Mouse (Mus musculus): ENCODE measurements around the gene Pnma3.
"Not testable (repeated sequence)": the region's sequence is repeated elsewhere in the genome, so short reads cannot be mapped to it uniquely, and the experiment has no call there.

The Pnma3 gene

DNA sequence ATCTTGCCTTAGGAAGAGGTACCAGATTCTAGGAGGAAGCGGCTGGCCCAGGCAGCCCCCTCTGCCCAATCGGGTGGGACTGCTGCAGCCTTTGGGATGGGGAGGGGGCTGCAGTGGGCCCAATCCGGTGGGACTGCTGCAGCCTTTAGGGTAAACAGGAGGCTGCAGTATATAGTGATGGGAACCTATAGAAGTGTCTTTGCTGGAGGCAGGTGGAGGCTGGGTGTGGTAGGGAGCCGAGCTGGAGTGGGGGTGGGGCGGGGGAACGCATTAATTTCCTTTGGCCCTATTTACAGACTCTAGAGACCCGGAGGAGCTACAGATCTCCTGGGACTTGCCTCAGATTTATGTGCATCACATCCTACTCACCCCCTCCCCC is at the start of gene Pnma3:
Pnma3 (plus strand) TSS at position 373 of the 379 bp plus-strand sequence.
- DNase-seq (ENCODE audit: low spot score in 2 of 2) = no peak

DNA sequence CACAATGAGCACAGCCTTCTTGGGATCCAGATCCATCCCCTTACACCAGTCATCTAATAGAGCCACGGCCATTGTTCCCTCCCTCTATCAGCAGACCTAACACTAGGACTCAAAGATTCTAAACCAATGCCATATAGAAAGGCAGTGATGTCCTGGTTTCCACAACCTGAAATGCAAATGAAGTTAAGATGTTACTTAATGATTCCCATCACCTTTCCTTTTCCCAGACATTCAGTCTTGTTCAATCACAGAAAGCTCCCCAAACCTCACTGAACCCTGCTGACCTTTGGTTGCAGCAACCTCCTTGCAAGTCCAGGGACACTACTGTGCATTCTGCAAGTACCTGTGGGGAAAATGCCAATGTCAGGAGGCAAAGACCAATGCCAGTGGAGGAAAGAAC is 27.6 kb upstream of the Pnma3 start, which contains the start of gene Pnma5:
Pnma5 (minus strand) TSS at position 101 of the 400 bp plus-strand sequence.
- DNase-seq (ENCODE audit: low spot score in 2 of 2) = no peak

DNA sequence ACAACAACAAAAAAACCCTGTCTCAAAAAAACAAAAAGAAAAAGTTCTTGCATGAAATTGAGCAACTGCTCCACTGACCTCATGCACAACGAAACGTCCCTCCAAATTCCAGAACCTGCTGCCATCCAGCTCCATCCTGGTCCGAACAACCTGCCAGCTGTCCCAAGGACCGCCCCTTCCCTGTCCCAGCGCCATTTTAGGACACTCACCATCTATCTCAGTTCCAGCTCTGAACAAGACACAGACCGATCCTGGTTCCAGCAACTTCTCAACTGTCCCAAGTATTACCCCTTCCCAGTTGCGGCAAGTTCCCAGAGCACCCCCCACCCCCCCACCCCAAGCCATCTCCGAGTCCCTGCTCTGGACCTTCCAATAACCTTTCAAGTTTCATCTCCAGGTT is 25.8 kb upstream of the Pnma3 start:
- no peak for DNase-seq (ENCODE audit: low spot score in 2 of 2)

DNA sequence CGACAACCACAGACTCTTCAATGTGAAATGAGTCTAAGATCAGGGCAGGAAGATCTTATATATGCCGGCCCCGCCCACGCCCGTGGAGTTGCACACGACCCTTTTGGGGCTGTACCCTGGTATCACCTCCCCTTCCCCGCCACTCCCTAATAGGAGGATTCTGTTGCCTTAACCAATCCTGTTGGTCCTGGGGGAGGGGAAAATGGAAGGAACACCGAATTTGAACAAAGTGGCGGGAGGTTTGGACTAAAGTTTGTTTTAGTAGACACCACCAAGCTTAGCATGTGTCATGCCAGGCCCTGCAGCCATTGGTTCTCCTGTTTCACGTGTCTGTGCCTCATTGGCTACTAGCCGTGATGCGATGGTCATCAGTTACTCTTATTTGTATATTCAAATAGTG is 24.9 kb upstream of the Pnma3 start:
- DNase-seq (ENCODE audit: low spot score in 2 of 2) = no peak

DNA sequence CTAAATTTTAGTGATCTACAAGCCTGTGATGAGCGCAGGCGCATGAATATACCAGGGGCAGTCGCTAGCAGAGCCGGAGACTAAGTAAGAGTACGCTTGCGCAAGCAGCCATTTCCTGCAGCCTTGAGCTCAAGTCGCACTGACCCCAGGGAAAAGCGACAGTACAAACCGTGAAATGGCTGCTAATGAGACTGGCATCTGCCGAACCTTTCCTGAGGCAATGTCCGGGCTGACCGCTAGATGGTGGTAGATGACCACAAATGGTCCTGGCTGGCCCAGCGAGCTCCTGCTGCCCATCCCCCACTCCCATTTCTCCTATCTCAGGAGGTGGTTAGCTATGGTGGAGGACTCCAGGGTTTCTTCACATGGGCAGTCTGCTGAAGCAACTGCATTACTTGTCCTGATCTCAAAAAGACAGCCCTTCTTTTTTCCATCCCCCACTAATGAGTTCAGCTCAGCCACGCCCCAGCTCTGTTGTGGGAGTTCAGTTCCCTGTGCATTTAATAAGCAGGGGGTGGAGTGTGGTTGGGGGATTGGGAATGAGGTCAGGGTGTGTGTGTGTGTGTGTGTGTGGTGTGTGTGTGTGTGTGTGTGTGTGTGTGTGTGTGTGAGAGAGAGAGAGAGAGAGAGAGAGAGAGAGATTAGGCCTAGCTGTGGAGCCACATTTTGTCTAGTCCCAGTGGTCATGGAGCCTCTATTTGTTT is 10.6 kb upstream of the Pnma3 start:
- DNase-seq (ENCODE audit: low spot score in 2 of 2) = peak; percentile 82 to 90

- no peak for DNase-seq (ENCODE audit: low spot score in 2 of 2)
These were observed 3.1 kb upstream of the Pnma3 start for GRCm38 (mm10) chrX:73061528-73061927.

GRCm38 (mm10) chrX:73062323-73062722 is 2.3 kb upstream of the Pnma3 start:
- no peak for DNase-seq (ENCODE audit: low spot score in 2 of 2)

- no peak for DNase-seq (ENCODE audit: low spot score in 2 of 2)
These were observed 824 bp upstream of the Pnma3 start for GRCm38 (mm10) chrX:73063512-73064414.

DNA sequence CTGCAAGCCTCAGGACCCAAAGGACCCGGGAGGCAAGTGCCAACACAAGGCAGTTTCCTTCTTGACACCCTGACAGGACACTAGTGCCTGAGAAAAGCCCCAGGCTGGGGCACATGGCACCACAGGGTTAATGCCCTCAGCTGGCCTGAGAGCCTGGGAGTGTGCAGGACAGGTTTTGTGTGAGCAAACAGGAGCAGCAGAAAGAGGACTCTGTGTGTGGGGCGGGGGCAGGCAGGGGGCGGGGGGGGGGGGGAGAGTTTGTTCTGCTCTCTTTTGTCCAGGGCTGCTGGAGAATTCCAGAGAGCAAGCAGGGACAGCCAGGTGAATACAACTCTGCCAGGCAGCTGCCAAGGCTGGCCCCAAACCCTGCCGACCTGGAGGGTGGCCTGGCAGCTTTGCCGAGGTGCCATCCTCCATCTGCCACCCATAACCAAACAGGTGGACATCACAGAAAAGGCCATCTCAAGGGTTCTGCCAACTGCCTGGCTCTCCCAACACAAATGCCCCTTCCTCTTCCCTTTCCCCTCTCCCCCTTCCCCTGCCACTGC is 2.3 kb downstream of the Pnma3 start:
- DNase-seq (ENCODE audit: low spot score in 2 of 2) = not testable (repeated sequence)

- not testable (repeated sequence) for DNase-seq (ENCODE audit: low spot score in 2 of 2)
These were observed 17.9 kb downstream of the Pnma3 start, which contains the start of gene Xlr4a for GRCm38 (mm10) chrX:73082267-73083055. TSS of gene Xlr4a (minus strand) at chrX:73082478.

DNA sequence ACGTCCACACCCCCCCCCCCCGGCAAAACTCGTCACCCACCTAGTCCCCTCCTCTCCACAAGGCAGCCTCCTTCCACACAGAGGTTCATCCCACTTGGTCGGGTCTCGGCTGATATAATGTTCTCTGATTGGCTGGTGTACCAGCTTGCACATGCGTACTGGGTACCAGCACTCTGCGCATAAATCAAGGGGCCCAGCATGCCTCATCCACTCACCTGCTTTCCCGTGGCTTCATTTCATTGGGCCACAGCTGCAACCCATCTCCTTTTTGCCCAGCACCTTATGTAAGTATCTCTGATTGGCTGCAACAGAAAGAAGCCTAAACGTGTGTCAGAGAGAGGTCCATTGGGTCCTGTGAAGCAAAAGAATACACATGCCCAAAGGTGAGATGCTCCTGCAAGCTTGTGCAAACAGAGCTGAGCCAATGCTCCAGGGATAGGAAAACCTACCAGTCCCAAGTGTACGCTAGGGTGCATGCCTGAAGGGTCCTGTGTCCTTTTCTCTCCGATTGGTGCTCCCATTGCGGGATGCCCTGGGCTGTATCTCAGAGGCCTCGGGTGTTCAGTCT is 32.4 kb downstream of the Pnma3 start, which contains the start of gene Xlr3a:
Xlr3a (minus strand) TSS at position 155 of the 568 bp plus-strand sequence.
- DNase-seq (ENCODE audit: low spot score in 2 of 2) = not testable (repeated sequence)

- DNase-seq (ENCODE audit: low spot score in 2 of 2) = not testable (repeated sequence)
These were observed 52.2 kb downstream of the Pnma3 start, which contains the start of gene Gm14685 for GRCm38 (mm10) chrX:73116747-73117146. TSS of gene Gm14685 (plus strand) at chrX:73117047.
